Mouse (Mus musculus): ENCODE data around the gene Sae1. TPM values are rescaled to one million over a fixed set of nuclear protein-coding genes. Genes with fewer than 3 reads are reported as not detected.

Gene Sae1
- total and polyA plus RNA-seq, 3 experiments = 182 to 287 TPM; not detected in 1

- no peak overlapping the region for H3K4me3 ChIP-seq (ENCODE audit: control insufficient read depth in 1 of 2, insufficient read depth in 1 of 2, low read depth in 2 of 2, low read length in 2 of 2)
- H3K36me3 ChIP-seq (ENCODE audit: control insufficient read depth in 1 of 2, insufficient read depth in 2 of 2, low read length in 2 of 2) = peaks cover 0 to 6% of the 10 kb centered on the region in 2 experiments; a peak in 3 of 4 replicates
- H3K4me1 ChIP-seq (ENCODE audit: control insufficient read depth in 1 of 2, insufficient read depth in 2 of 2, low read length in 2 of 2) = peaks cover 0 to 12% of the 10 kb centered on the region in 2 experiments; a peak in 2 of 4 replicates
- TF ChIP-seq GABPA (IDR thresholded peaks at IDR 0.05; ENCODE audit: low read depth, low read length) (no peak), MYB (IDR thresholded peaks at IDR 0.05; ENCODE audit: low read depth, low read length) (no peak), EP300 (IDR thresholded peaks at IDR 0.05; ENCODE audit: low read depth in 1 of 2, low read length in 2 of 2) (no peak), HCFC1 (IDR thresholded peaks at IDR 0.05; ENCODE audit: low read depth, low read length) (no peak), NRF1 (IDR thresholded peaks at IDR 0.05; ENCODE audit: insufficient read depth, low read depth, low read length, poor library complexity, severe bottlenecking) (no peak), SIN3A (IDR thresholded peaks at IDR 0.05; ENCODE audit: low read length) (no peak), MAX (IDR thresholded peaks at IDR 0.05; ENCODE audit: low read length) (no peak), KAT2A (conservative IDR thresholded peaks at IDR 0.05; ENCODE audit: low read depth, low read length) (no peak), MAZ (IDR thresholded peaks at IDR 0.05; ENCODE audit: low read depth, low read length) (no peak), RAD21 (IDR thresholded peaks at IDR 0.05; ENCODE audit: low read depth, low read length) (no peak)
- H3K79me2 ChIP-seq (ENCODE audit: control insufficient read depth, insufficient read depth, low read length, poor library complexity) = peaks cover 12% of the 10 kb centered on the region
- no peak for DNase-seq (ENCODE audit: low read depth, low spot score)
- H3K27me3 ChIP-seq (ENCODE audit: control insufficient read depth in 1 of 2, insufficient read depth in 2 of 2, low read length in 2 of 2) = no peaks in the 10 kb centered on the region
- no peak overlapping the region for H3K27ac ChIP-seq (ENCODE audit: control insufficient read depth, low read depth, low read length)
- no peak overlapping the region for H3K9ac ChIP-seq (ENCODE audit: control insufficient read depth, low read depth, low read length, poor library complexity, severe bottlenecking)
- H3K9me3 ChIP-seq (replicated peaks; ENCODE audit: insufficient read depth, low read length) = no peaks in the 10 kb centered on the region
Measured at GRCm38 (mm10) chr7:16287791-16288190, 99.8 kb downstream of the Sae1 start.

DNA sequence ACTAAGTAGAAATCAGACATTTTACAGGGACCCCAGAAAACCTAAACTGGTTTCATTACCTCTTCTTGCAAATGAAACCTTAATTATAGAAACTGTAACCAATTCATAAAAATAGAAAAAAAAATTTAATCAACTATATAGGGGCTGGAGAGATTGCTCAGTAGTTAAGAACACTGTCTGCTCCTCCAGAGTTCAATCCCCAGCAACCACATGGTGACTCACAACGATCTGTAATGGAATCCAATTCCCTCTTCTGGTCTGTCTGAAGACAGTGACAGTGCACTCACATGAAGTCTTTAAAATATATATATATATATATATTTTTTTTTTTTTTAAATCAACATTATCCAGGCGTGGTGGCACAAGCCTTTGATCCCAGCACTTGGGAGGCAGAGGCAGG, 100.6 kb downstream of the Sae1 start:
- Histone ChIP-seq H3K9me3 (replicated peaks; ENCODE audit: insufficient read depth, low read length) (no peaks in the 10 kb centered on the region), H3K4me1 (ENCODE audit: control insufficient read depth in 1 of 2, insufficient read depth in 2 of 2, low read length in 2 of 2) (peaks cover 0 to 12% of the 10 kb centered on the region in 2 experiments; a peak in 2 of 4 replicates), H3K79me2 (ENCODE audit: control insufficient read depth, insufficient read depth, low read length, poor library complexity) (peaks cover 12% of the 10 kb centered on the region)

More for the DNA sequence above, 100.6 kb downstream of the Sae1 start:
- Histone ChIP-seq H3K36me3 (ENCODE audit: control insufficient read depth in 1 of 2, insufficient read depth in 2 of 2, low read length in 2 of 2) (peaks cover 0 to 6% of the 10 kb centered on the region in 2 experiments; a peak in 3 of 4 replicates), H3K4me3 (ENCODE audit: control insufficient read depth in 1 of 2, insufficient read depth in 1 of 2, low read depth in 2 of 2, low read length in 2 of 2) (peak overlapping the region; percentile 53 to 68), H3K27me3 (ENCODE audit: control insufficient read depth in 1 of 2, insufficient read depth in 2 of 2, low read length in 2 of 2) (no peaks in the 10 kb centered on the region), H3K27ac (ENCODE audit: control insufficient read depth, low read depth, low read length) (peak overlapping the region; percentile 87), H3K9ac (ENCODE audit: control insufficient read depth, low read depth, low read length, poor library complexity, severe bottlenecking) (peak overlapping the region; percentile 88)
- DNase-seq (ENCODE audit: low read depth, low spot score) = peak; percentile 57
- TF ChIP-seq RCOR1 (IDR thresholded peaks at IDR 0.05; ENCODE audit: low read depth, low read length) (no peak), JUND (IDR thresholded peaks at IDR 0.05; ENCODE audit: low read depth, low read length) (no peak), ZMIZ1 (IDR thresholded peaks at IDR 0.05; ENCODE audit: low read depth, low read length) (no peak), USF1 (IDR thresholded peaks at IDR 0.05; ENCODE audit: low read depth, low read length) (no peak), POLR2A (IDR thresholded peaks at IDR 0.05; ENCODE audit: control insufficient read depth in 1 of 2, insufficient read depth in 1 of 2, low read depth in 1 of 2, low read length in 2 of 2, poor library complexity in 1 of 2) (no peak), GATA1 (IDR thresholded peaks at IDR 0.05; ENCODE audit: low read depth, low read length) (no peak), MYC (IDR thresholded peaks at IDR 0.05; ENCODE audit: low read depth, low read length) (no peak), CHD2 (IDR thresholded peaks at IDR 0.05; ENCODE audit: low read length) (no peak), EP300 (IDR thresholded peaks at IDR 0.05; ENCODE audit: low read depth in 1 of 2, low read length in 2 of 2) (no peak), NRF1 (IDR thresholded peaks at IDR 0.05; ENCODE audit: insufficient read depth, low read depth, low read length, poor library complexity, severe bottlenecking) (no peak), TBP (IDR thresholded peaks at IDR 0.05; ENCODE audit: low read depth, low read length) (no peak; the same call in 1 of the 2 replicates), ETS1 (IDR thresholded peaks at IDR 0.05; ENCODE audit: low read depth, low read length) (no peak), SMC3 (IDR thresholded peaks at IDR 0.05; ENCODE audit: low read depth, low read length) (no peak), RAD21 (IDR thresholded peaks at IDR 0.05; ENCODE audit: low read depth, low read length) (no peak), MAFK (IDR thresholded peaks at IDR 0.05; ENCODE audit: borderline replicate concordance, low read depth, low read length) (no peak), NELFE (IDR thresholded peaks at IDR 0.05; ENCODE audit: low read depth, low read length) (no peak), ZC3H11A (IDR thresholded peaks at IDR 0.05; ENCODE audit: low read depth, low read length) (no peak)
